Mouse (Mus musculus) lung, postnatal 36 days (tissue): ENCODE results near the gene Elp5.
A peak's percentile ranks its signal among the peaks of the same experiment; 100 is the strongest.
"Not testable (repeated sequence)": the region's sequence is repeated elsewhere in the genome, so short reads cannot be mapped to it uniquely, and the experiment has no call there.

Experiments
- DNase-seq: peaks from one replicate; pipeline ENCODE4 v3.0.0; 2022; ENCODE audit warnings: mixed read lengths

Gene Elp5

DNA sequence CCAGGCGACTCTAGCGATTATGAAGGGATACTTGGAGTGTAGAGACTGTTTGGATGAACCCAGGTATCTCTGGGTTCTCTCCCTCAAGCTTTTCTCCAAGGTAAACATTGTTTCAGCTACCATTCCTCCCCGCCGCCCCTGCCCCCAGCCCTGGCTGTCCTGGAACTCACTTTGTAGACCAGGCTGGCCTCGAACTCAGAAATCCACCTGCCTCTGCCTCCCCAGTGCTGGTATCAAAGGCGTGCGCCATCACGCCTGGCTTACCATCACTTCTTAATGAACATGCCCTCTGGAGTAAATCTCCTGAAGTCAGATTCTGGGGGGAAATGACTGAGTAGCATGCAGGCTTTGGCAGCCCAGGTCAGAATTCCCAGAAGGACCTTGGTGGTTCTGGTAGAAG, at the start of gene Elp5:
Gene Elp5 (minus strand): TSS at position 293 of the 400 bp plus-strand sequence.
- DNase-seq = no peak

DNA sequence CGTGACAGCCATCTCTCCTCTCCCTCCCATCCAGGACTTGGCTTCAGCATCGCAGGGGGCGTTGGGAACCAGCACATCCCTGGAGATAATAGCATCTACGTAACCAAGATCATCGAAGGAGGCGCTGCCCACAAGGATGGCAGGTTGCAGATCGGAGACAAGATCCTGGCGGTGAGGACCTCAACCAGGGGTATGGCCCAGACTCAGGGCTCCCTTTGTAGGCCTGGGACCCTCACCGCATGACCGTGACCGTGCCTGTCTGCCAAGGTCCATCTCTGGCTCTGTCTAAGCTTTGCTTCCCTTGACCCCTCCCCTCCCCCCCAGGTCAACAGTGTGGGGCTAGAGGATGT, 49.0 kb upstream of the Elp5 start:
- no peak for DNase-seq

DNA sequence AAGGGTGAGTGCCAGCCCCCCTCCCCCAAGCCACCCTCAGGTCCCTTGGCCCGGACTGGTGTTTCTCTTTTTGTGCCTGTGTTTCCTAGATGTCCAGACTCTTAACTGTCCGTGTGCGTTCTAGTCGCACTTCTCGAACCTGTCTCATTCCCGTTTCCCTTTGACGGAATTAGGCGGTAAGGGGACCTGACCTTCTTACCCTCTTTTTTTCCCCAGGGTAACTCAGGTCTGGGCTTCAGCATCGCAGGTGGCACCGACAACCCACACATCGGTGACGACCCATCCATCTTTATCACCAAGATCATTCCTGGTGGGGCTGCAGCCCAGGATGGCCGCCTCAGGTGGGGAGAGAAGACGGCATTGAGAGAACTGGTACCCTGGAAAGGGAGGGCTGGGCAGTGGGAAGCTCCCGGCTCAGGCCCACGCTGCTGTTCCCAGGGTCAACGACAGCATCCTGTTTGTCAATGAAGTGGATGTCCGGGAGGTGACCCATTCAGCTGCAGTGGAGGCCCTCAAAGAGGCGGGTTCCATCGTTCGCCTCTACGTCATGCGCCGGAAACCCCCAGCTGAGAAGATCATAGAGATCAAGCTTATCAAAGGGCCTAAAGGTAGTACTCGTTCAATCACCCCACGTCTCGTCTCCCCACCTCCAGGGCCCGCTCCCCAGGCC, 48.5 kb upstream of the Elp5 start:
- DNase-seq = no peak

DNA sequence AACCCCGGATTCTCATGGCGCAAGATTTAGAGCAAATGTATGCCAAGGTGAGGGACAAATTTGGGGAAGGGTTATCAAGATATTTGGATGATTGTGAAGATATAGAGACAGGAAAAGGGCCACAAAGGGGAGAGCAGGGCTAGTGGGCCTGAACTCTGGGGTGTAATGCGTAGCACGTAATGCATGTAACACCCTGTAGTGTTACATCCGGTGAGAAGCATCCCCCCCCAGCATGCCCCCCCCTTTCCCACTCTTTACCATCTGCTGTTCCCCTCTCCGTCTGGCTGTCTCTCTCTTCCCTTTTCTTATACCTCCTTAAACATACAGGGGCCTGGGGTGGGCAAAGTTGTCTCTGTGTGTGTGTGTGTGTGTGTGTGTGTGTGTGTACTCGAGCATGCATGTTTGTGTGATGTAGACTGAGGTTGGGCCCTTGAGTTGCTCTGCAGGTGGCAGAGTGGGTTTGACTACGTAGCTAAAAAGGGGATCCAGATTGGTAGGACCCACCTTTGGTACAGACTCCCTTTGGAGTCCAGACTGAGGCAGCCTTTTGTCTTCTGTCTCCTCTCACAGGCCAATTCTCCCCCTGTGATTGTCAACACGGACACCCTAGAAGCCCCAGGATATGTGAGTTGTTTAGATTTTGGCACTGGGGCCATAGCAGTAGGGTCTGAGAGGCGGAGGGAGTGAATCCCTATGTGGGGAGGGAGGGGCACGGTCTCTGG, 47.7 kb upstream of the Elp5 start:
- DNase-seq = no peak

DNA sequence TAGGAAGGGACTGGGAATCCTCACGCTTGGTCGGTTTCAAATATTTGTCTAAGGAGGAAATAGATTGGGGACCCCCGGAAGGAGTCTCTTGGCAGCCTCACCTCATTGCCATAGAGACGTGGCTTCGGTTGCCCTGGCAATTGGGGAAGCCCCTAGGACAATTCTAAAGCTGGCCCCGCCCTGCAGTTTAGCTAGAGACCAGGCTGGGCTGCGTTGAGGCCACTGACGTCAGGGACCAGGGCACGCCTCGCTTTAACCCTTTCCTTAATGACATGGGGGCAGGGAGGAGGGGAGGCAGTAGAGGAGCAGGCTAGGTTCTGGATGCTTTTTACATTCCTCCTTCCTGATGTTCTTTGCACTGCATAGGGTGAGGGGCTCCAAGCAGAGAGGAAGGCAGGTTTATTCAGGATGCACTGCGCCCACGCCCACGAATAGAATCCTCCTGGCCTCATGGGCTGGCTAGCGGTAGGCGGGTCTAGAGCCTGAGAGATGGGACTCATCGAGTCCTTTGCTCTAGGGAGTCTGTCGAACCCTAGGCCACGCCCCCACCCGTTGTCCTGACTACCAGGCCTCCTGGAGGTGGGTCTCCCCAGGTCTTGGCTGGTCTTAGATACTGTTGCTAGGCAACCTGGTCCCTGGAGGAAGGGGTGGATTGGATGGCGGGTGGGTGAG, 46.9 kb upstream of the Elp5 start:
- peak; percentile 65 for DNase-seq

DNA sequence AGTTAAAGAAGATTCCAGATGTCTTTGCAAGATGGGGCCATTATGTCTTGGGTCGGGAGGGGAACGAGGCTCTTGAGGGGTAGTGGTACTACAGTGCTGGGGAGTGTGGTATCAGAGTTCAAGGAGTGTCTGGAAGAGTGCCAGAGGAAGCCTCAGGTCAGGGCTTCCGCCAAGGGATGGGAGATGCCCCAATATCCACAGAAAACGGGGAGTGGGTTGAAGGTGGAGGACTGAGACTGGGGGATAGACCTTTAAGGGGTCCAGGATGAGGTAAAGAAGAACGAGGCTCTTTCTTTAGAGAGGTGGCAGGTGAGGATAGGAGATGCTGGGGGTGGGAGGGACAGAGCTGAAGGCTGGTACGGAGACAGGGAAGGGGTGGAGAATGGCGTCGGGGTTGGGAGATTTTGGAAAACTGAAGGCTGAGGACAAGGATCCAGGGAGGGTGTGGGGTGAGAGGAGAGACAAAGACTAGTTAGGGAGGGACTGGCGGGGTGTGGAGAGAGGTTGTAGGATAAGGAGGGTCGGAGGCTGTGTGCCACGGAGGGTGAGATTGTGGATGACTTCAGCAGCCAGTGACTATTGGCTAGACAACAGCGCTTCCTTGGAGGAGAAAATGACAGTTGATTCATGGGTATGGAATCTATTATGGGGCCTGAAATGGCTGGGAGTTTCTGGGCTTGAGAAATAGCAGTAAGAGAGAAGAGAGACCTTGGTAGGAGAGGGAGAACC, 46.2 kb upstream of the Elp5 start:
- no peak for DNase-seq

DNA sequence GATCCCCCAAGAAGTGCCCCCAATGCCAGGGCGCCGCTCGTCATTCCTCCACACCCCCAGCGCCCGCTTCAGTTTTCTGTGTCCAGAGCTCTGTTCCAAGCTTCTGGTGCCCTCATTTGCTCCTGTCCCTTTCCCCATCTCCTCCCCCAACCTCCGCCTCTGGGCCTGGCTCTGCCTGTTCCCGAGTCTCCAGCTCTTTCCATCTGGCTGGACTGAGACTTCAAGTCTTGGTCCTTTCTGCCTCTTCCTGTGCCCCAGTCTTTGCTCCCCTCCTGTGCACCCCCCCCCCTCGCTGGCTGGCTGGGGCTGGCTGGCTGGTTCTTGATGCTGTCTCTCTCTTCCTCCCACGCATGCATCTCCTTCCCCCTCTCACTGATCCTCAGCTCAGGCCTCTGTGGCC, 45.1 kb upstream of the Elp5 start:
- no peak for DNase-seq

DNA sequence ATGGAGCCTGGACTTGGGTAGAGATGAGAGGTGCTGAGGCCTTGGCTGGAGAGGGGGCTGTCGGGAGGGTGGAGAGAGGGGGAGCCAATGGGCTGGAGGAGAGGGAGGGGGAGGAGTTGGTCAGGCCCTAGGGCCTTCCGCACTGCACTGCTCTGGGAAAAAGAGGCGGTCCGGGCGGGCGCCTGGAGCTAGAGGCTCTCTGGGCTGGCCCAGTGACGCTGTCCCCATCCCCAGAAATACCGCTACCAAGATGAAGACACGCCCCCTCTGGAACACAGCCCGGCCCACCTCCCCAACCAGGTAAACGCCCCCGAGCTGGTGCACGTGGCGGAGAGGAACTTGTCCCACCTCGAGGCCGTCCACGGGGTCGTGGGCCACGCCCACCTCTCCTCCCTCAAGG, 44.4 kb upstream of the Elp5 start:
- peak; percentile 30 for DNase-seq

DNA sequence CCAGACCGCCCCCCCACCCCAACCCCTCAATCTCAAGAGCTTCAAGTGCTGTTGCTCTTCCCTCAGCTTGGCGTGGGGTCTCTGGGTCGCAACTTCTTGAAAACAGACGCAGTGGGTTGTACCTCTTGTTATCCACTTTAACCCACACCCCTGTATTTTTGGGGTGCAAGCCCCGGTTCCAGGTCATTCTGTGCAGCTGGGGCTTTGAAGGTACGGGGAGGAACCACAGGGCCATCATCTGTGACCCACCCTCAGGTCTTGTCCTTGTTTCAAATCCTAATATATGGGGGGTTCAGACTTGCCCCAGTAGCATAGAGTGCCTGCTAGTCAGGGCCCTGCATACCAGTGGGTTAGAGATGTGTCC, 41.8 kb upstream of the Elp5 start:
- DNase-seq = no peak

DNA sequence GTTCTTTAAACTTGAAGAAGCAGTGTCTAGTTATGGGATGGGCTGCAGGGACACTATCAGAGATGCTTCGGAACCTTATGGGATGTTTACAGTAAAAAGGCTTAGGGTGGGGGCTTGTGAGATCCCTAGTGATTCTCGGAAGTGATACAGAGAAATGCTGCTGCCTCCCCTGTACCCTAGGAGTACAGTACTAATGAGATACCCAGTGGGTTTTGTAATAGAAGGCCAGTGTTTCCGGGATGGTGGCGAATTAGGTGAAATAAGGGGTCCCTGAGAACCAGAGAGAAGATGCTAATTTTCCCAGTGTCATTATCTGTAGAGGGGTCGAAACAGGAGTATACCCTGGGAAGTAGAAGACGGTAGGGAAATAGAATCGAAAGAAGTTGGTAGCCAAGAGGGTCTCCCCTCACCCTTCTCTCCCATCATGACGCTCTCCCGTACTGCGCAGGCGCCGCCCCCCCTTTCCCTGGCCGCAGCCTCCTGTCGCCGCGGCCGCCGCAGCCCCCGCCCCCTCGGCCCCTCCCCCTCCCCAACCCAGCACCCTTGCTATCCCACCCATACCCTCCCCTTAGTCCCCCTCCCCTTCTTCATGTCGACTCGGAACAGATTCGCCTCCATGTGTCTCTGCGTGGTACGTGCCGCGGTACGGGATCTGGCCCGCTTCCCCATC, 41.3 kb upstream of the Elp5 start:
- DNase-seq = no peak

DNA sequence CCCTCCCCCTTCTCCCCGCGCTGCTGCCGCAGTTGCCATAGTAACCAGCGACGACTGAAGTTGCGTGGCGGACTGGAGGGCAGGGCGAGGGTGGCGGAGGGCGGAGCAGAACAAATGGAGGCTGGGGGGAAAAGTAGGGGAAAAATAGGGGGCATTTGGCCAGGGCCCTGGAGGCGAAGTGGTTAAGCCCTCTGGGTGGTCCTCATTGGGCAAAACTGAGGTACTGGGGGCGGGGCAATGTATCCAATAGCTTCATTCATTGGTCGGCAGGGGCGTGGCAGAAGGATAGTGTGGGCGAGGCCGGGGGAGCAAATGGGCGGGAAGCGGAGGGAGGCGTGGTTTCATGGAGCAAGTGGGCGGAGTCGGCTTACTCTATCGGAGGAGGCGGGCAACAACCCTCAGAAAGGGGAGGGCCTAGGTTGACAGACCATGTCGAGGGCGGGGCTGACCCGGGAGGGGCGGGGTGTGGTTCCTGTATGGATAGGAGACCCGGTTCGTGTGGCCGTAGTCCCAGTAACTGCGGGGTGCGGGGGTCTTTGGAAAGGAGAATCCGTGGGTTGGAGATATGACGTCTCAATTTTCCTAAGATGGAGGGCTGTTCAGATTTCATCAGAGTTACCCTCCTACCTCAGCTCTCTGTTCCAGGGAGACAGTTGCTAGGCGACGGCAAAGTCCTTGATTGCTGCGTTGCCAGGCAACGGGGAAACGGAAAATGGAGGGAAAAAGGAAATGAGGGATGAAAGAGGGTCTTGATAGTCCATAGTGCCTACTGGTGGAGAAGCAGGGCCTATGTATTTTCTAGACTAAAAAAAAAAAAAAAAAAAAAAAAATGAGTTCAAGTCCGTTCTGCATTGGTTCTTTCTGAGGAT, 39.2 kb upstream of the Elp5 start:
- peak; percentile 98 for DNase-seq

DNA sequence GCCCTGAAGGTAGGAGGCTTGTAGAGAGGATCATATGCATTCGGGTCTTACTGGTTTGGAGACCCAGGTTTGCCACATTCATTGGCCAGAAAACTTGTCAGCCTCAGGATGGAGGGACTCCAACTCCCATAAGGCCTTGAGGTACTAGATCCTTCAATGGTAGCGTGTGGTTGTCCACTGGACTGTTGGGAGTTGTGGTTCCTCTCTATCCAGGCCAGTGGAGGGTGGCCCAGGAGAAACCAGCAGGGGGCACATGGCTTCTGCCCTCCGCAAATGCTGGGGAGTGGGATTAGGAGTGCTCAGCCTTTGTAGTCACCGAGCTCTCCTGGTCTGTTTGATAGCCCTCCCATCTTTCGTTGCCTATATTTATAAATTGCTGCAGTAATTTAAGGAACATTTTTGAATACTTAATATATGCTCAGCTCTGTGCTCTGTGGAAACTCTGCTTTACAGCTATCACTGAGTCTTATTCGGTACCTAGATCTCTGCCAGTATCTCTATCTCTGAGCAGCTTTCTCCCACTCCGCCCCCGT, 38.5 kb upstream of the Elp5 start:
- DNase-seq = peak; percentile 91

DNA sequence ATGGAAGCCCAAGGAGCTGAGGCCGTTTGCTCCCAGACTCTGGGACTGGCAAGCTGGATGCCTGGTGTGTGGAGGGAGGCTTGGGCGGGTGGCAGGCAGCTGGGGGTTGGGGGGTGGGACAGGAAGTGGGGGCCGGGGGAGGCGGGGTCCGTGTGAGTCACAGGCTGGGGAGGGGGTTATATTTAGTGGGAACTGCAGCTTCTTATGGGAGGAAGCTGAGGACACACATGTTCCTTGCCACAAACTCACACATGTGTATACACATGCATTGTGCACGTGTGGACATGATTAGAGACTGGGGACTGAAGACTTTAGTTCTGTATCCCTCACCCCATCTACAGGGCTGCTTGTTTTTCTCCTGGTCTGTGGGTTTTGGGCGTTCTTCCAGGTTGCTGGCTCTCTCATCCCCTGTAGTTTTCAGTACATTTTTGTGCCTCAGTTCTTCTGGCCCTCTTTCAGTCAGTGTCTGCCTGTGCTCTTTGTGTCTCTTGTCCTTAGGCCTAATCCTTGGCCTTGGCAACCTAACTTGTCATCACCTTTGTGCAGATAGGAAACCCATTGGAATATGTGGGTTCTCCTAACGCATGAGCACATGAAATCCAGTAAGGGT, 37.8 kb upstream of the Elp5 start:
- DNase-seq = no peak

DNA sequence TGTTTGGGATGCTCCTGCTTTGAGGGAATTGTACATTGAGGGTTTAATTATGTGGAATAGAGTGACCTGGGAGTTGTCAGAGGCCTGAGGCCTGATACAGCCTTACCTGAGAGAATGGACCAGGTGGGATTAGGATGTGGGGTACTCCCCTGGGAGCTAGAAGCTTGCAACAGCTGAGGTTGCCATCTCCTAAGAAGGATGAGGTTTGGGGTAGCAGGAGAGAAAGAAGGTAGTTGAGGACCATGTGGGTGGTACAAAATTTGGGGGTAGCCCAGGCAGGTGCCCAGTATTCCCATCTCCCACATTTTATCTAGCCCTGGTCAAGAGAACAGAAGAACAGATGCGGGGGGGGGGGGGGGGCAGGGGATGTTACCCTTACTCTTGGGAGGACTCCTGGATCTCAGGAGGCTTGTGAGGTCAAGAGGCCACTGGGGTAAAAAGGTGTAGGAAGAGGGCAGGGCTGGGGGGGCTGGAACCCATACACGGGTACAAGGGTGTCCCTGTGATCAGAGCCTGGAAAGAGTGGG, 37.2 kb upstream of the Elp5 start:
- DNase-seq = no peak

DNA sequence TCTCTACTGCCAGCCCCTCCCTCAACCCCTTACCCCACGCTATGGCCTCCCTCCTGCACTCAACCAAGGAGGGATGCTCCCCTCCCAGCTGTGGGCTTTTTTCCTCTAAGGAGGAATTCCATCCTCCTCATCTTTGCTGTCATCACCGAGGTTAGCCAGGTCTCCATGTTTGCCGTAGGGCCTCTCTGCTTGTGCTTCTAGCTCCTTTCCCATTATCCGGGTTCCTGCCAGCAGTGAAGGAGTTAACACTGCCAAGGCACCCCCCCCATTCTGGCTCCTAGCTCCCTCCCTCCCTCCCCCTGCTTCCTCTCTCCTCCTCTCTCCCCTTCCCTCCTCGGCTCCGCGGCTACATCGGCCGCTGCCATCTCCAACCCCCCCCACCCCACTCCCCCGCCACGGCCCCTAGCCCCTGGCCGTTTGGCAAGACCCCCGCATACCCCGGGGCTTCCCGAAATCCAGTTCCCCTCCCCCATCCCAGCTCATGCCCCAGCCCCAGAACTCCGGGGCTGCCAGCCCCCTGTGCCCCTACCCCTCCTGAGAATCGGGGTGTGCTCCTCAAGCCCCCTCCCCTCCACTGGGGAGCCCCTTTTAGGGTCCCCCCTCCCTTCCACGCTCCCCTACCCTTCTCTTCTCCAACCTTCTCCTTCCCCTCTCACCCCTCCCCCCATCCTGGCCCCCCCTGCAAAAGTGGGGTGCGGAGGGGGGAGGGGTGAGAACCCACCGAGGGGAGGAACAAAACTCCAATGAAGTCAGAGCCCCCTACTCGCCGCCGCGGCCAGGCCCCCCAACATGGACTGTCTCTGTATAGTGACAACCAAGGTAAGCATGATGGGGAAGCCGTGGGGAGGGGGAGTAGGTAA, 36.0 kb upstream of the Elp5 start:
- peak; percentile 35 for DNase-seq

DNA sequence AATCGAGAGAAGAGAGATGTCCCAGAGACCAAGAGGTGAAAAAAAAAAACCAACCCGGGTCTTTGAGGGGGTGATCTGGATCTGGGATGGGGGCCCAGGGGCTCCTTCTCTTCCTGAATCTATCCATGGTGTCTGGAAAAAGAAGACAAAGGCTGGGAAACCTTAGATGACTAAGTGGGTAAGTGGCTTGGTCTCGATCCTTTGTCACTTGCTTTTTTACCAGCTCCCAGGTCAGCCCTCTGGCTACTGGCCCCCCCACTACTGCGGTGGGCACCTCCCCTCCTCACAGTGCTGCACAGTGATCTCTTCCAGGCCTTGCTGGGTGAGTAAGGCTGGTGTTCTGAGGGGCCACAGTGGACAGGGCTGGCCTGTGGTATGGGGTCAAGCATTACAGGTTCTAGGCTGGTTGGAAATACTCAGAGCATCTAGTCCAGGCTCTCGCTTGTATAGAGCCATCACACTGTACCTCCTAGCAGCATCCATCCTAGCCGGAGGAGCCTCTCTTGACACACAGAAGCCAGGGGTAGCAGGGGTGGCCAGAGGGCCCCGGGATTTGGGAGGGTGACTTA, 35.0 kb upstream of the Elp5 start:
- DNase-seq = no peak

DNA sequence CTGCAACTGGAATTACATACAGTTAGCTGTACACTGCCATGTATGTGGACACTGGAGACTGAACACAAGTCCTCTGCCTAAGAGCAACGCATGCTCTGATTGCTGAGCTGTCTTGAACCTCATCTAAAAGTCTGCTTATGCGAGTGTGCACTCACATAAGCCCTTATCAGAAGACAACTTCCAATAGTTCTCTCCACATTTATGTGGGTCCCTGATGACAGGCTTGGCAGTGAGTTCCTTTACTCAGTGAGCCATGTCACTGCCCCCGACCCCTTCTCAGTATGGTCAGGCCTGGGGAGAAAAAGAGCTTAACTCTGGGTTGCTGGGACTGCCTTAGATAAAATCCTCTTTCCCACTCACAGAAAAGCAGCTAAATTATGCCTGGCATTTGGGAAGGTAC, 34.4 kb upstream of the Elp5 start, which contains the start of gene Dlg4:
Gene Dlg4 (plus strand): TSS at position 274 of the 400 bp plus-strand sequence.
- no peak for DNase-seq

DNA sequence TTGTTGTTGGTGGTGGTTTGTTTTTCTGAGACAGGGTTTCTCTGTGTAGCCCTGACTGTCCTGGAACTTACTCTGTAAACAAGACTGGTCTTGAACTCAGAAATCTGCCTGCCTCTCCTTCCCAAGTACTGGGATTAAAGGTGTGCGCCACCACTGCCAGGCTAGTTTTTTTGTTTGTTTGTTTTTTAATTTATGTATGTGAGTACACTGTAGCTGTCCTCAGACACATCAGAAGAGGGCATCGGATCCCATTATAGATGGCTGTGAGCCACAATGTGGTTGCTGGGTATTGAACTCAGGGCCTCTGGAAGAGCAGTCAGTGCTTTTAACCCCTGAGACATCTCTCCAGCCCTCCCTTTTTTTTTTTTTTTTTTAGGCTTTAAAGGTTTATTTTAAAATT, 33.9 kb upstream of the Elp5 start:
- not testable (repeated sequence) for DNase-seq

DNA sequence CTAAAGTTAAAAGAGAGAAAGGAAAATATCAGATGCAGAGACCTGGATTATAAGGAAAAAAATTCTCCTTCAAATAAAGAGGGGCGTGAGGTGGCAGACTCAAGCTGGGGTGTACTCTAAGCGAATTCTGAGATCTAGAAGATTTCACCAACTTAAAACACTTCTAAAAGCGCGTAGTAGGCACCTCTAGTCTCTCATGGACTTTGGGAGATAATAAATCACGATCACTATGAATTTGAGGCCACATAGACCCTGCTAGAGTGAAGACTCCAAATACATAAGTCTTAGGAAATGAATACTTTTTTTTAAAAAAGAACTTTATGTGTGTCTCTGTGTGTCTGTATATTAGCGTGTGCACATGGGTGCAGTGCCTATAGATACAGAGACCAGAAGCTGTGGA, 33.4 kb upstream of the Elp5 start:
- no peak for DNase-seq
